Mouse (Mus musculus): Measurements from ENCODE around the gene Slc7a1. TPM values are rescaled to one million over a fixed set of nuclear protein-coding genes. Genes with fewer than 3 reads are reported as not detected.

Slc7a1 gene
- polyA plus RNA-seq, 1 experiment from 2014 or later: 22.5 TPM

DNA sequence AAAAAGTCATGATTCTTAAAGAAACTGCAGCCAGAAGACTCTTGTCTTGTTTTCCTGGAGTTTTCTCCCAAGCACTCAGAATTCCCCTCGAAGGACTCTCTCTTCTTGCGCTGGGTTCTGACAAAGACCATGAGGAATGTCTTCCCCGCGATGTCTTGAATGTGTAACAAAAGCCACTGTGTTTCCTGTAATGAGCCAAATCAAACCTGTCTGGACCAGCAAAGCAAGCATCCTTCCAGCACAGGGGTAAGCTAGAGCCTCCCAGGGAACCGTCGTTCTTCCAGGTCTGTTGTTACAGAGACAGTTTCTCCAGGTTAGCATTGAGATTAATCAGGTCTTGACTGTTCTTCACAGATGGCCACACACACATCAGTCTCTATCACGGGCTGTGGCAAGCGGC lies 121.5 kb downstream of the Slc7a1 start:
- Histone ChIP-seq H3K27ac (ENCODE audit: low read length) (peak overlapping the region; percentile 6; the same call in 1 of the 2 replicates), H3K9me3 (ENCODE audit: control insufficient read depth, low read length) (no peaks in the 10 kb centered on the region), H3K27me3 (replicated peaks; ENCODE audit: control insufficient read depth, insufficient read depth, low read length) (no peaks in the 10 kb centered on the region), H3K4me1 (ENCODE audit: control insufficient read depth, insufficient read depth, low read length) (no peaks in the 10 kb centered on the region), H3K4me2 (ENCODE audit: low read depth, low read length) (no peak overlapping the region), H3K36me3 (ENCODE audit: control insufficient read depth, insufficient read depth, low read length) (no peaks in the 10 kb centered on the region), H3K9ac (ENCODE audit: low read depth, low read length) (no peak overlapping the region), H3K4me3 (ENCODE audit: low read length) (no peak overlapping the region)
- WGBS: 77% methylated on average over 8 of the region's 8 CpGs
- ATAC-seq: no peak

Other genes with a start within 250 kb of the Slc7a1 start
- 27.0 and 59.0 TPM in 2 replicates for gene Ubl3, start 152.9 kb upstream of the Slc7a1 start, polyA plus RNA-seq (2015; fragmentation: Nextera tagmentation; extraction: Ambion mirVana)